Mouse (Mus musculus): Measurements from ENCODE around the gene Nadk. TPM values are rescaled to one million over a fixed set of nuclear protein-coding genes. Genes with fewer than 3 reads are reported as not detected.
A peak's percentile ranks its signal among the peaks of the same experiment; 100 is the strongest.

The Nadk gene
- 75.2 and 78.4 TPM in 2 replicates for polyA plus RNA-seq (2015; fragmentation: Nextera tagmentation; extraction: Ambion mirVana)

DNA sequence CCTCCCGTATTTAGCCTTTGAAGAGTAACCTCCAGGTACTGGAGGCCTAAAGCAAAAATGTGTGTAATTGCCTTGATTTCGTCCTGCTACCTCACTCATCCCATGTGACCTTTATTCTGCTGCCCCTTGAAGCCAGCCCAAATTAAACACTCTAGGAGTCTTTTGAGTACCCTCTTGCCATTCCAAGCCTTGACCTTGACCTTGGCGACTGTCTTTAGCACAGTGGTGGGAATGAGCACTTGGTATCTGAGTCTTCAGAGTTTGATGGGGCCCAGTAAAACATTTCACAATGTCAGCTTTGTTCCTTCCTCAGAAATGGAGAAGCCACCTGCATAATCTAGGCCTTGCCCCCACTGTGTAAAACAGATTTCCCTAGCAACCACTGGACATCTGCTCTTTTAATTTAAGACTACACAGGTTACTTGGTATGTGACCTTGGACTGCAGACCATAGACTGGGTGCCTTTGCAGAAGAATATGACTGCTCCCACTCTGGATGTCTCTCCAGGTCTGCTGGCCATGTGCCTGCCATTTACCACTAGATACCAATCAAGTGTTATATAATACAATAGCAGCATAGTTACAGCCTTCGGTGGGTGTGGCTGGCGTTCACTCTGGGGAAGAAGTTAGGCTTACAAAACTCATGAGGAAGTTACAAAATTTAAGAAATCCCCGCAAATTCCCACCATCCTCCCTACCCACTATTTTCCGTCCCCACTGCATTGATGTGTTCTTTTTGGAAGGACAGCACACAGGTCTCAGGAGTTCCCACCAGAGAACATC lies at the start of gene Nadk:
TSS of gene Nadk (plus strand) at position 718 of the 782 bp plus-strand sequence.
- peak within 1 kb of the TSS; percentile 51; the same call in 1 of the 2 replicates for H3K9ac ChIP-seq (ENCODE audit: low read length)
- peaks cover 16% of the 10 kb centered on the region; the same call in 1 of the 2 replicates for H3K4me1 ChIP-seq (replicated peaks; ENCODE audit: control insufficient read depth, insufficient read depth)
- no peak for DNase-seq (ENCODE audit: low spot score)
- peak within 1 kb of the TSS; percentile 76 for H3K27ac ChIP-seq (replicated peaks)
- TF ChIP-seq CTCF (IDR thresholded peaks at IDR 0.05; ENCODE audit: low read depth) (no peak), EP300 (optimal IDR thresholded peaks at IDR 0.05) (no peak)
- no peaks in the 10 kb centered on the region for H3K27me3 ChIP-seq (ENCODE audit: control insufficient read depth, insufficient read depth, low read length)
- ATAC-seq (ENCODE audit: low FRiP score, low TSS enrichment): no peak
- H3K4me3 ChIP-seq (ENCODE audit: low read depth, low read length): peak within 1 kb of the TSS; percentile 24
- no peaks in the 10 kb centered on the region for H3K9me3 ChIP-seq (ENCODE audit: control insufficient read depth, low read length)
- WGBS: 49% methylated on average over 7 of the region's 7 CpGs
- peak within 1 kb of the TSS; percentile 85 for H3K4me2 ChIP-seq (replicated peaks; ENCODE audit: low read depth)
- peaks cover 17% of the 10 kb centered on the region; the same call in 1 of the 2 replicates for H3K36me3 ChIP-seq (ENCODE audit: control insufficient read depth, insufficient read depth, low read length)

- H3K27ac ChIP-seq (replicated peaks): no peak overlapping the region
- no peak overlapping the region for H3K4me2 ChIP-seq (replicated peaks; ENCODE audit: low read depth)
- no peak overlapping the region for H3K4me3 ChIP-seq (ENCODE audit: low read depth, low read length)
- no peaks in the 10 kb centered on the region for H3K9me3 ChIP-seq (ENCODE audit: control insufficient read depth, low read length)
- no peaks in the 10 kb centered on the region for H3K4me1 ChIP-seq (replicated peaks; ENCODE audit: control insufficient read depth, insufficient read depth)
- DNase-seq (ENCODE audit: low spot score) (no peak), ATAC-seq (ENCODE audit: low FRiP score, low TSS enrichment) (no peak)
- no peaks in the 10 kb centered on the region for H3K27me3 ChIP-seq (ENCODE audit: control insufficient read depth, insufficient read depth, low read length)
- H3K36me3 ChIP-seq (ENCODE audit: control insufficient read depth, insufficient read depth, low read length): no peaks in the 10 kb centered on the region; the same call in 1 of the 2 replicates
- 85% methylated on average over 2 of the region's 2 CpGs for WGBS
- H3K9ac ChIP-seq (ENCODE audit: low read length): no peak overlapping the region
- TF ChIP-seq EP300 (optimal IDR thresholded peaks at IDR 0.05): no peak
- TF ChIP-seq CTCF (IDR thresholded peaks at IDR 0.05; ENCODE audit: low read depth): no peak
Observed at GRCm38 (mm10) chr4:155514810-155515209, 47.4 kb upstream of the Nadk start.

DNA sequence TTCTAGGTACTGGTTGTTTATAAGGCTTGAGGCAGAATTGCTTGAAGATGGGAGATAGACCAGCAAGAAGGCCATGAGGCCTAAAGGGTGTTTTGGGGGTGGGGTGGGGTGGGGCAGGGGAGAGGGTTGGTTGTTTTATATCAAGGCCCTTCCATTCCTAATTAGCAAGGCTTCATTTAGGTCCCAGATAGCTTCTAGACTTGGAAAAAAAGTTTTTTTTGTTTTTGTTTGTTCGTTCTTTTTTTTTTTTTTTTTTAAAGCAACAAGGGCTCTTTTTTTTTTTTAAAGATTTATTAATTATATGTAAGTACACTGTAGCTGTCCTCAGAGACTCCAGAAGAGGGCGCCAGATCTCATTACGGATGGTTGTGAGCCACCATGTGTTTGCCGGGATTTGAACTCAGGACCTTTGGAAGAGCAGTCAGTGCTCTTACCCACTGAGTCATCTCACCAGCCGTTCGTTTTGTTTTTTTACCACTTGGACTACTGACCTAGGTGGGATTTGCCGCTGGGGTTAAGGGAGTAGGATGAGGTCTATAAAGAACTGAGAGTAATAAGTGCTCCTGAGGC lies 44.1 kb upstream of the Nadk start:
- 85% methylated on average over 7 of the region's 7 CpGs for WGBS
- Histone ChIP-seq H3K9me3 (ENCODE audit: control insufficient read depth, low read length) (no peaks in the 10 kb centered on the region), H3K4me1 (replicated peaks; ENCODE audit: control insufficient read depth, insufficient read depth) (no peaks in the 10 kb centered on the region), H3K27me3 (ENCODE audit: control insufficient read depth, insufficient read depth, low read length) (no peaks in the 10 kb centered on the region), H3K9ac (ENCODE audit: low read length) (no peak overlapping the region), H3K4me3 (ENCODE audit: low read depth, low read length) (no peak overlapping the region), H3K27ac (replicated peaks) (no peak overlapping the region), H3K4me2 (replicated peaks; ENCODE audit: low read depth) (no peak overlapping the region), H3K36me3 (ENCODE audit: control insufficient read depth, insufficient read depth, low read length) (no peaks in the 10 kb centered on the region; the same call in 1 of the 2 replicates)
- DNase-seq (ENCODE audit: low spot score): no peak
- no peak for TF ChIP-seq EP300 (optimal IDR thresholded peaks at IDR 0.05)
- peak; percentile 47 for TF ChIP-seq CTCF (IDR thresholded peaks at IDR 0.05; ENCODE audit: low read depth)
- ATAC-seq (ENCODE audit: low FRiP score, low TSS enrichment): no peak

- Histone ChIP-seq H3K36me3 (ENCODE audit: control insufficient read depth, insufficient read depth, low read length) (peaks cover 4% of the 10 kb centered on the region; the same call in 1 of the 2 replicates), H3K27ac (replicated peaks) (no peak overlapping the region), H3K27me3 (ENCODE audit: control insufficient read depth, insufficient read depth, low read length) (no peaks in the 10 kb centered on the region), H3K4me3 (ENCODE audit: low read depth, low read length) (no peak overlapping the region), H3K4me2 (replicated peaks; ENCODE audit: low read depth) (no peak overlapping the region), H3K4me1 (replicated peaks; ENCODE audit: control insufficient read depth, insufficient read depth) (no peaks in the 10 kb centered on the region), H3K9me3 (ENCODE audit: control insufficient read depth, low read length) (no peaks in the 10 kb centered on the region), H3K9ac (ENCODE audit: low read length) (no peak overlapping the region)
- ATAC-seq (ENCODE audit: low FRiP score, low TSS enrichment) (no peak), DNase-seq (ENCODE audit: low spot score) (no peak)
- WGBS: 50% methylated on average over 7 of the region's 7 CpGs
- no peak for TF ChIP-seq EP300 (optimal IDR thresholded peaks at IDR 0.05)
- TF ChIP-seq CTCF (IDR thresholded peaks at IDR 0.05; ENCODE audit: low read depth): no peak
Observed at GRCm38 (mm10) chr4:155522327-155522726, 39.9 kb upstream of the Nadk start.

DNA sequence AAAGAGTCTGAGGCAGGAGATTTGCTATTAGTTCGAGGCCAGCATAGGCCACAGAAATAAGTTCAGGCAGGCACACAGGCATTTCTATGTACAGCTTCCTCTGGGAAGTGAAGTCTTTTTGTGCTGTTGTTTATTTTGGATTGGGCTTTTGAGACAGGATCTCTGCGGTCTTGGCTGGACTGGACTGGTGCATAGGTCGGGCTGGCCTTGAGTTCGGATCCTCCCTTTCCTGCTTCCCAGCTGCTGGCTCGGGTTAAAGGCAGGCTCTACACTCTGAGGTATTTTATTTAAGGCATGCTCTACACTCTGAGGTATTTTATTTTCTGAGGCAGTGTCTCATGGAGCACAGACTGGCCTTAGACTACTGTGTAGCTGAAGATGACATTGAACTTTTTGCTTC lies 36.4 kb upstream of the Nadk start:
- 65% methylated on average over 5 of the region's 5 CpGs for WGBS
- H3K4me3 ChIP-seq (ENCODE audit: low read depth, low read length): no peak overlapping the region
- peaks cover 13% of the 10 kb centered on the region for H3K36me3 ChIP-seq (ENCODE audit: control insufficient read depth, insufficient read depth, low read length)
- ATAC-seq (ENCODE audit: low FRiP score, low TSS enrichment) (no peak), DNase-seq (ENCODE audit: low spot score) (no peak)
- H3K9ac ChIP-seq (ENCODE audit: low read length): no peak overlapping the region
- no peak overlapping the region for H3K4me2 ChIP-seq (replicated peaks; ENCODE audit: low read depth)
- no peaks in the 10 kb centered on the region for H3K9me3 ChIP-seq (ENCODE audit: control insufficient read depth, low read length)
- H3K27ac ChIP-seq (replicated peaks): no peak overlapping the region
- H3K4me1 ChIP-seq (replicated peaks; ENCODE audit: control insufficient read depth, insufficient read depth): no peaks in the 10 kb centered on the region
- TF ChIP-seq EP300 (optimal IDR thresholded peaks at IDR 0.05) (no peak), CTCF (IDR thresholded peaks at IDR 0.05; ENCODE audit: low read depth) (no peak)
- no peaks in the 10 kb centered on the region for H3K27me3 ChIP-seq (ENCODE audit: control insufficient read depth, insufficient read depth, low read length)

DNA sequence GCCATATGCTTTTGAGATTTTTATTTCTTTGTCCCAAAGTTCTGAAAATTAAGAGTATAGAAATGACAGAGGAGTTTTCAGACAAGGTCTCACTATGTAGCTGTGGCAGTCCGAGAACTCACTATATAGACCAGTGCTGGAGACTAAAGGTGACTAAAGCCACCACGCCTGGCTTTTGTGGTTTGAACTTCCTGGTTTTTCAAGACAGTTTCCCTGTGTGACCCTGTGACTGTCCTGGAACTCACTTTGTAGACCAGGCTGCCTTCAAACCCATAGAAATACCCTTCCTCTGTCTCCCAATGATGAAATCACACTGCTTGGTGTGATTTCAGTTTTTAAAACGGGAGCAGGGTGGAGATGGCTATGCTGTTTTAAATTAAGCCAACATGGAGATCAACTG lies 32.9 kb upstream of the Nadk start:
- Histone ChIP-seq H3K27ac (replicated peaks) (no peak overlapping the region), H3K27me3 (ENCODE audit: control insufficient read depth, insufficient read depth, low read length) (no peaks in the 10 kb centered on the region), H3K4me2 (replicated peaks; ENCODE audit: low read depth) (no peak overlapping the region), H3K4me3 (ENCODE audit: low read depth, low read length) (no peak overlapping the region), H3K9me3 (ENCODE audit: control insufficient read depth, low read length) (no peaks in the 10 kb centered on the region), H3K4me1 (replicated peaks; ENCODE audit: control insufficient read depth, insufficient read depth) (no peaks in the 10 kb centered on the region), H3K9ac (ENCODE audit: low read length) (no peak overlapping the region), H3K36me3 (ENCODE audit: control insufficient read depth, insufficient read depth, low read length) (peaks cover 17% of the 10 kb centered on the region)
- TF ChIP-seq EP300 (optimal IDR thresholded peaks at IDR 0.05): no peak
- no peak for TF ChIP-seq CTCF (IDR thresholded peaks at IDR 0.05; ENCODE audit: low read depth)
- 73% methylated on average over 3 of the region's 3 CpGs for WGBS
- no peak for ATAC-seq (ENCODE audit: low FRiP score, low TSS enrichment)
- DNase-seq (ENCODE audit: low spot score): peak; percentile 24

All from stomach, postnatal 0 days (tissue).